Mouse (Mus musculus) heart, postnatal 0 days (tissue): ENCODE results near the gene 1700012B07Rik.

Source experiments
- CTCF ChIP-seq: IDR thresholded peaks from 2 replicates; pipeline ENCODE4 v1.5.1; 2016; ENCODE audit warnings: antibody characterized with exemption, control low read depth, low read depth
- EP300 ChIP-seq: IDR thresholded peaks from 2 replicates; pipeline ENCODE4 v1.6.1; 2016; ENCODE audit warnings: antibody characterized with exemption, low read depth

DNA sequence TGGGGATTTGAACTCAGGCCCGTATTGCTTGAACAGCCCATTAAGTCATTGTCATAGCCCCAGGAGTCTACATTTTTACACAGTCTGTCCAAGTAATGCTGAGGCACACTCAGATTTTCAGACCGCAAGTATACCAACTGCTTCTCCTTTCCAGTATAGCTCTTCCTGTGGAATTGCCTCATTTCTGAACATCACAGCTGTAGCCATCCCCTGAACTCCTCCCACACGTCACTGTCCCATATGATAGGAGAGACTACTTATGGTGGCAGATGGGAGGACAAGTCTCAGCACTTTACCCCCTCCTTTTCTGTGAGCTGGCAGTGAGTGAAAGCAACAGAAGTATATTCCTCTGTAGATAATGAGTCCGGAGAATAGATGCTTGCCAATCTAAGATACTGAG, 34.3 kb downstream of the 1700012B07Rik start:
- TF ChIP-seq CTCF (no peak), EP300 (no peak)
